Mouse (Mus musculus) induced T-regulatory cell, adult 2 months (primary cell): ENCODE measurements at regions not wholly inside any gene's neighbourhood (a gene's known extent, or its start where the extent isn't known, plus 50 kb on each side); places are given as distances from the start of the nearest gene placed in this dataset.

ENCODE experiments used
- DNase-seq: peaks from one replicate; pipeline ENCODE4 v3.0.0-alpha.2; 2012; ENCODE audit warnings: low read depth

DNA sequence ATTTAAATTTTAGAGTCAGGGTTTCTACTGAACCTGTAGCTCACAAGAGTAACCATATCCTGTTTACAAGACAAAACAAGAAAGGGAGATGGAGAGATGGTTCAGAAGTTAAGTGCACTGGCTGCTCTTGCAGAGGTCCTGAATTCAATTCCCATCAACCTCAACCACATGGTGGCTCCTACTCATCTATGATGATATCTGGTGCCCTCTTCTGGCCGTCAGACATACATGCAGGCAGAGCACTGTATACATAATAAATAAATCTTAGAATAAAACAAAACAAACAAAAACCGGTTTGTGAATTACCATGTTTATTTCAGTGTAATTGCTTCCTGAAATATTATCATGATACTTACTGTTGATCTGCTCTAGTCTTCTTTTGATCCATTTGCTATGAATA is 845.4 kb downstream of the Pcdh18 start:
- no peak for DNase-seq

DNA sequence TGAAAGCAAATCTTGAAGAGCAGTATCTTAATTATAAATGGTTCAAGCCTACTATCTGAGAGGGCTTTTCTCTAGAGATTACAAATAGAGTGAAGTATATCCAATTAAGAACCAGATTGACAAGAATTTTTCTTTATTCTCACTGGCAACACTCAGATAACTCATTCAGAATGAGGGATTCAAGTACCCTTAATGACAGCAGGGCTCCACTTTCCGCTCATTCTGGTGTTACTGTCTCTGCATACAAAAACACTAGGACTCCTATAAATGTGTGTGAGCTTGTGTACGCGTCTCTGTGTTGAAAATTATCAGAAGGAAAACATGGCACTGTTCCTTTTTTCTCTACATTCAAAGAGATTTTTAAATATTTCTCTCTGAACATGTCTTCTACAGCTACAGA is 866.7 kb downstream of the Pcdh18 start:
- no peak for DNase-seq

DNA sequence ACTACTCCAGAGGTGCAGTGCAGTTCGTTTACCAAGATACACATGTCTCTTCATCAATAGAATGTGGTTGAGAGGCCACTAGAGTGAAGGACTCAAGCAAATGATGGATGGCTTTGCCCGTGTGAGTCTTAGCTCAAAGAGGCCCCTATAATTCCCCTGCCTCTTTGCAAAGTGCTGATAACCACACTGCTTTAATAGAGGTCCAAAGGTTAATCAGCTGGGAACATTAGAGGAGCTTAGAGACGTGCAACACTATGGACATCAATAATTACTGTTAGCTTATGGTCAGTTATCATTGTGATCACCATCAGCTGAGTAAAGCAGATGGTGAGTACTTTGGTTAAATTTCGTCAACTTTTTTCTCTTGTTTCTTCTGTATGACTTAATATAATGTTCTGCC is 869.2 kb downstream of the Pcdh18 start:
- DNase-seq = no peak

DNA sequence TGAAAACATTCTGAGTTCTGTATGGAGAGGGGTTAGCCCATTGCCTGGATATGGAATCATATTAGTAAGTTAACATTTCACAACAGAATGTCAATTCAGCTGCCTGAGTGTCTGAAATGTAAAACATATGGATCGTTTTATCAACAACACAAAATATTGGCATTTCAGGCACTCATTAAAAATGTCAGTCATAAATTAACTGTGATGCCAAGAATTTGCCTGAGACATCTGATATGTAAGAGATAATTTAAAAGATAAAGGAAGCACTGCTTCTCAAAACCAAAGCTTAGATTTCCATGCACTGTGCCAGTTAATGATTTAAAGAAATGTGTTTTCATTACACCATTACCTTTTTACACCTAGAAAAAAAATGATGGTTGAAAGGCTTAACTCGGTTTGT is 887.6 kb downstream of the Pcdh18 start:
- no peak for DNase-seq

DNA sequence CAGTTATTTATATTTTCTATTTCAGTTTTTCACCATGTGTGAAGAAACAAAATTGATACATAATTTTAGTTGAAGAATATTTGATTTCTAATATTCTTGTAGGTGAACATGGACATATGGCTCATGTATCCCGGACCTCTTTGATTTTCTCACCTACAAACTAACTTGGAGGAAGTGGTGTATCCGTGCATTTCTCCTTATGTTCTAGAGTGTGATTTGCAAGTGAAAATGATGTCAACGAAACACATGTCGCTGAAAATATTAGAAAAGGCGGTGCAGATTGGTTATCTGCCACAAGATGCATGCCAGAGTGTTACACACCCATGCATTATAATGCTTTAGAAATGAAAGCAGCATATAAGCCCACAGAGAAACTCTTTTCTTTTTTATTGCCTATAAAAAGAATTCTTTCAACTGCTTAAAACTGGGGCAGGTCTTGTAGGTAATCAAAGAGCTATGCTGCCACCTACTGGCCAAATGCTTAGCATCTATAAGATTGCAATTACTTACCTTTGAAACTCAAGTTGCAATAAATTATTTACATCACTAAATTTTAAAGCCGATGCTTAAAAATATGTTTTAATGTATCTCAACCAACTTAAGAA is 911.0 kb downstream of the Pcdh18 start:
- DNase-seq = peak; percentile 52

DNA sequence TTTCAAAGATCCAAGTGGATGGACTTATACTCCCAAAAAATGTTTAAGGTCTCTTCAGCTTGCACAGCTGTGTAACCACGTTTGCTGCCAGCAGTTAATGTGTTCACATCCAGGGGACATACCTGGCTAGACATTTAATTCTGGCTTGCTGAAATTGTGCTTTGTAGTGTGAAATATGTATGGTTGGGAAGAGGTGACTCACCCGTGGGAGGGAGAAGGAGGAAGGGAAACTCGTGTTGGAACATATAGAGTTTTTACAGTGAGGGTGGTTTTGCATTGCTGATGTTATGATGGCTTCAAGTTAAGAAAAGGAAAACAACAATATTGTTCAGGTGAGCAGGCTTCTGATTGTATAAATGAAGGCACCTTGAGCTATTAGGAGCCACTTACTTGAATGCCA is 916.4 kb downstream of the Pcdh18 start:
- DNase-seq = no peak

DNA sequence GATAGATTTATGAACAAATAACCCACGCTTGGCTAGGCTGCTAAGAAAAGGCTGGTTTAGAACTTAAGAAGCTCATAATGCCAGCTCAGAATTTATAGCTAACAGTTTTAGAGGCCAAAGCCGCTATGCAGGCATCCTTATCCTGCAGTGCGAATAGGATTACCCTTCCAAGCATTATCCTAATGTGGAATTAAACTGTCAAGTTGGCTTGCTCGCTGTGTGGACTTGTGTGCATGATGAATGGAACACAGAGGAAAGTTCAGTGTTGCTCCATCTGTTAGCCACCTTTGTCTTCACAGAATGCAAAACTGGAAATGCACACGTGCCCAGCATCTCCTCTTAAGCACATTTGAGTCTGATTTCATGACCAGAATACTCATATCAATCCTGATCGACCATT is 933.8 kb downstream of the Pcdh18 start:
- DNase-seq = no peak

DNA sequence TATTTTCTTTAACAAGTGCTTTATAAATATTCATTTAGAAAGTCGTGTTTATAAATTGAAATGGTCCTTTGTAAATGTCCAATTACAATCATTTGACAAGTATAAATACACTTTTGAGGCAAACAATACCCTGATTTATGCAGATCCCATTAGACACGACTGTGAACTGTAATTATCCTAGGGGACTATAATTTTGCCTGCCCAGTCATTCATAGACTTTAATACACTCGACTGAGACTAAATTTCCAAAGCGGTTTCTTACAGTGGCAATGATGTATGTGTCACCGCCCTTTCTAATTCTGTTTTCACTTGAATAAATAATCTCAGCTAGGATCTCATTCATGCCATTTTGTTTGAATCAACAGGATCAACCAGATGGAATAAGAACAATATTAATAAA is 952.7 kb downstream of the Pcdh18 start:
- no peak for DNase-seq

DNA sequence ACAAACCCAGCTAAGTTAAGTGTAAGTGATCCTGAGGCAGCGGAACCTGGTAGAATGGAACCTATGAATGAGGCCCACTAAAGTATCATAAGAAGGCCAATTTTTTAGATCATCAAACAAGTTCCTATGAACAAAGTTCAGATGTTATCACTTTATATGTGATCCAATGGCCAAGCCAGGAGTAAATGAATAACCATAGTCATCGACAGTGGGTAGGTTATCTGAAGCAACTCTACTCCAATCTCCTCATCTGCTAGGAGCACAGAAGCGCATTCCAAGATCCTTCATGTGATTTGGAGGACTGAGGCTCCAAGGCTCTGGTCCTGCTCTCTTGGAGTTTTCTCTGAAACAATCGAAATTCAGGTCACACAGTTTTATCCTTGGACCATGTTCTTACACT is 985.4 kb downstream of the Pcdh18 start:
- DNase-seq = no peak
